Mouse (Mus musculus) Muller cell, postnatal 12 days (primary cell): Measurements from ENCODE around the gene Lsm14b.

Experiments used
- DNase-seq: peaks from one replicate; pipeline ENCODE4 v3.0.0-alpha.2; 2015; ENCODE audit errors: inconsistent ontology term

Gene Lsm14b

GRCm38 (mm10) chr2:180053001-180053400, 28.2 kb downstream of the Lsm14b start:
- DNase-seq: no peak

- no peak for DNase-seq
Observed at GRCm38 (mm10) chr2:180063338-180064131, 38.7 kb downstream of the Lsm14b start.

DNA sequence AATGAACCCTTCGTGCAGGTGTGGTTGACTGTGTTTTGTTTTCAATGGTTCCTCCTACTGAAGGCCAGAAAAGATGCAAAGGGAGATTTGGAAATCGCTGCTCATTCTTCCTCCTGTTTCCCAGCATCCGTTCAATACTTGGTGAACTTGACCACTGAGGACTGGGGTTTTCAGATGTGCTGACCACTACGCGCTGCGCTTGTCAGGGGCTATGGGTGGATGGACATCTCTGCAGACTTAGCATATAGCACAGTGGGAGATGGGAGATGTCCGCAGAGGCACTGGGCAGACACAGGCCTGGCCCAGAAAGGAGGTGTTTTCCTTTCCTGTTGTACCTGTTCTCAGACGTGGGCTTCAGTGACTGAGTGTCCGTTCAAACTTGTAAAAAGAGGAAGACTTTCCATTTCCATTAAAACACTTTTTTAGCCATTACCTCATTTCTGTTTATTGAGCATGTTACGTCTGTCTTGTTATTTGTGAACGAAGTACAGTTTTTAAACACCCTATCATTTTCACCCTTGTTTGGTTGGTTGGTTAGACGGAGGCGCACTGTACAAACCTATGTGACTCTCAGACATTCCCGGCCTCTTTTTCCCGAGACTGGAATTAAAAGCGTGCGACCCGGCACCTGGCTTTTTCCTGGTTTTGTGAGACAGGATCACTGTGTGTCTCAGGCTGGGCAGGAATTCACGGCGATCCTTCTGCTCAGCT, 45.1 kb downstream of the Lsm14b start:
- no peak for DNase-seq

- DNase-seq: peak; percentile 95
Observed at GRCm38 (mm10) chr2:180070481-180071453, 46.0 kb downstream of the Lsm14b start, which contains the start of gene Mtg2. Gene Mtg2, plus strand, starts transcription at chr2:180070588.

DNA sequence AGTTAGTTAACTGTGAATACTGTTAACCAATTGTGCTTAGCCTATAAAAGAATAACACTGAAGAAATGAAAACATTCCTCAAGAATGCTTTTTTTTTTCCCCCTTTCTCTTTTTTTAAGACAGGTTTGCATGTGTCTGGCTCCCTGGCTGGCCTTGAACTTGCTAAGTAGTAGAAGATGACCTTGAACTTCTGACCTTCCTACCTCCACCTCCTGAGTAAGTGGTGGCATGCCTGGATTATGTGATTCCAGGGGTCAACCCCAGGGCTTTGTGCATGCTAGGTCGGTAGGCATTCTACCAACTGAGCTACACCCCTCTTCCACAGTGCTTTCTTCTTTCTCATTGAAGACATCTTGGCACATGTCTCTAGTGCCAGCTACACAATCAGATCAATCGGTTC, 46.9 kb downstream of the Lsm14b start:
- DNase-seq: no peak

- DNase-seq: no peak
Observed at GRCm38 (mm10) chr2:180072886-180073285, 48.1 kb downstream of the Lsm14b start.

GRCm38 (mm10) chr2:180077622-180078021, 52.8 kb downstream of the Lsm14b start:
- no peak for DNase-seq

DNA sequence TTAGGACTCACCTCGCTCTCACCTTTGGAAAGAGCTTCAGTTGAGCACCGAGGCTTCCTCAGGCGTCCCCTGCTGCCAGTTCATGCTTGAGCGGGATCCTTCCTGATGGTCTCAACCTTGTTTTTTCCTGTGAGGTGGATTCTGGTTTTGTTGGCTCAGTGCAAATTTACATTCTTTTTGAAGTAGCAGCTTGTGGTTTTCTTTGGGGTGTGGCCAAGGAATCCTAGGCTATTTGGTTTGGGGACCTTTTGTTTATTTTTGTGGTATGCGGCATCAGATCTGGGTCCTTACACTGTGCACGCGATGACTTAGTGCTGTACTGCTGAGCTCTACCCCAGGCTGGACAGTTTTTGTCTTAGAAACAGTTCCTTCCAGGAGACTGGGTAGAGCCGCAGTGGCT, 55.9 kb downstream of the Lsm14b start:
- DNase-seq: peak; percentile 25

DNA sequence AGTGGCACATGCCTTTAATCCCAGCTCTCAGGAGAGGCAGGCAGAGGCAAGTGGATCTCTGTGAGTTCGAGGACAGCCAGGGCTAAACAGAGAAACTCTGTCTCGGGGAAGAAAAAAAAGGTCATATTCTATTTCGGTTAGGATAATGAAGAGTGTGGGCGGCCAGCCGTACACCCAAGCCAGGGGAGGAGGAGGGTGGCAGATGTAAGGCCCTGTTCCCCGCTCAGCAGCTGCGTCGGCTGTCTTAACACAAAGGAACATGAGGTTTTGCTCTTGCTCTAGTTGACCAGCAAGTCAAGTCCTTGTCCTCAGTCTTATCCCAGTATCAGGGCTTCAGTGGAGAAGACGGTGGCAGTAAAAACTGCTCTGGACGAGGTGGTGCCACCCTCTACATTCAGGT, 58.3 kb downstream of the Lsm14b start:
- no peak for DNase-seq

GRCm38 (mm10) chr2:180084565-180084964, 59.8 kb downstream of the Lsm14b start:
- DNase-seq: peak; percentile 57
